Mouse (Mus musculus) limb, embryonic 15.5 days (tissue): ENCODE results near the gene Cpa4. TPM values are rescaled to one million over a fixed set of nuclear protein-coding genes. Genes with fewer than 3 reads are reported as not detected.
A peak's percentile ranks its signal among the peaks of the same experiment; 100 is the strongest.

Experiments used
- ATAC-seq: fragments of 200-750 bp; cut with Nextera tagmentation; 2 replicates; pipeline ENCODE4 v1.8.0; 2017; ENCODE audit warnings: low read depth, moderate TSS enrichment; ENCODE audit not compliant: insufficient number of reproducible peaks, low FRiP score, low TSS enrichment
- H3K27ac ChIP-seq: fragments of 300-500 bp; sonication (generic); 2 replicates; pipeline ENCODE4 v1.5.1; 2015; ENCODE audit warnings: moderate library complexity, mild to moderate bottlenecking, inconsistent platforms
- H3K27me3 ChIP-seq: fragments of 300-500 bp; sonication (generic); 2 replicates; pipeline ENCODE4 v1.6.1; 2015; ENCODE audit warnings: inconsistent platforms
- H3K36me3 ChIP-seq: fragments of 300-500 bp; sonication (generic); 2 replicates; pipeline ENCODE4 v1.6.1; 2015; ENCODE audit warnings: inconsistent platforms
- H3K4me1 ChIP-seq: fragments of 300-500 bp; sonication (generic); 2 replicates; pipeline ENCODE4 v1.6.1; 2015; ENCODE audit warnings: inconsistent platforms
- H3K4me2 ChIP-seq: fragments of 300-500 bp; sonication (generic); 2 replicates; pipeline ENCODE4 v1.6.1; 2015; ENCODE audit warnings: mild to moderate bottlenecking, inconsistent platforms
- H3K4me3 ChIP-seq: fragments of 300-500 bp; sonication (generic); 2 replicates; pipeline ENCODE4 v1.5.1; 2015; ENCODE audit warnings: mild to moderate bottlenecking, inconsistent platforms
- H3K9ac ChIP-seq: fragments of 300-500 bp; sonication (generic); 2 replicates; pipeline ENCODE4 v1.6.1; 2015; ENCODE audit warnings: inconsistent platforms
- H3K9me3 ChIP-seq: fragments of 300-500 bp; sonication (generic); 2 replicates; pipeline ENCODE4 v1.6.1; 2016; ENCODE audit warnings: inconsistent platforms
- WGBS: fragments of 180-500 bp; shearing (Covaris S2); methylation state at CpG from one replicate; pipeline ENCODE4 v1.1.7; 2015; 5-methylcytosine and 5-hydroxymethylcytosine counted together
- polyA plus RNA-seq: library from polyadenylated mRNA; unstranded; fragments of >200 nt; fragmentation: Nextera tagmentation; extraction: Ambion mirVana; gene quantifications from 2 replicates; pipeline ENCODE4 v1.2.1, GENCODE M21; 2015

Cpa4 gene
- polyA plus RNA-seq, 1 experiment from 2014 or later = 5.2 TPM

DNA sequence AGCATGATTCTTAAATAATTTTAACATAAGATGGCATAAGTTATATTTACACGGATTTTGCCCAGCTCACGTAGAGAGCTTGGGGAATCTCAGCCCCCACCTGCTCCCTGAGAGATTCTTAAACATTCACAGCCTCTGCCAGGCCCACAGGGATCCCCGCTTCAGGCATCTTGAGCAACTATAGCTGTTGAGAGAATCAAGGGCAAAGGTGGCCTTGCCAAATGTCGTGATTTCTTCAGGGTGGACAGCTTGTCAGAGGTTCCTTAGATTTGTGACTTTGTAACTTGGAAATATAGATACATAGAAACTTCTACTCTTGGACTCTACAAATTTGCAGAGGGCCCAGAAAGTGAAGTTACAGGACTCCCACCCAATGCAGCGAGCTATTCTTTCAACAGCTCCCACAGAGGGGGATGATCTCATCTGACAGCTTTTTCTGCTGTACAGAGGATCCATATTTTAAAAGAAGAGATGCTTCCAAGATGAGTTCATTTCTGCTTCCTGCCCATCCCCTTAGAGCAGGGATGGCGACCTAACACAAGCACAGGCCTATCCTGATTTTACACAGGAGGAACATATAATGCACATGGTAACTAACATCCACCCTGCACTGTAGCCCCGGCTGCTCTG, 14.7 kb upstream of the Cpa4 start:
- ATAC-seq = no peak
- Histone ChIP-seq H3K36me3 (no peaks in the 10 kb centered on the region), H3K27ac (peak overlapping the region; percentile 75), H3K27me3 (no peaks in the 10 kb centered on the region), H3K4me3 (no peak overlapping the region), H3K4me2 (no peak overlapping the region), H3K9ac (no peak overlapping the region), H3K9me3 (no peaks in the 10 kb centered on the region), H3K4me1 (peaks cover 36% of the 10 kb centered on the region)
- 58% methylated on average over 7 of the region's 7 CpGs for WGBS

DNA sequence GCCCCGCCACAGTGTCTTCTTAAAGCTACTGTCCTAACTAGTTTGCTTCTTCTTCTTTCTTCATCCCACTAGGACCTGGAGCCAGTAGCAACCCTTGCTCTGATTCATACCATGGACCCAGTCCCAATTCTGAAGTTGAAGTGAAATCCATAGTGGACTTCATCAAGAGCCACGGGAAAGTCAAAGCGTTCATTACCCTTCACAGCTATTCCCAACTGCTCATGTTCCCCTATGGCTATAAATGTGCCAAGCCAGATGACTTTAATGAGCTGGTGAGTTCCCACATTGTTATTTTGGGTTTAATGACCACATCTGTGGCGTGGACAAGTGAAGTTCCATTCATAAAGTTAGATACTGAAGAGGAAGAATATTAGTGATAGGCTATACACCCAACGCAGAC, 14.1 kb upstream of the Cpa4 start:
- H3K9ac ChIP-seq = no peak overlapping the region
- peak overlapping the region; percentile 75 for H3K27ac ChIP-seq
- peaks cover 33% of the 10 kb centered on the region for H3K4me1 ChIP-seq
- no peaks in the 10 kb centered on the region for H3K27me3 ChIP-seq
- 50% methylated on average over 5 of the region's 5 CpGs for WGBS
- ATAC-seq = no peak
- no peak overlapping the region for H3K4me2 ChIP-seq
- H3K4me3 ChIP-seq = no peak overlapping the region
- no peaks in the 10 kb centered on the region for H3K36me3 ChIP-seq
- H3K9me3 ChIP-seq = no peaks in the 10 kb centered on the region

DNA sequence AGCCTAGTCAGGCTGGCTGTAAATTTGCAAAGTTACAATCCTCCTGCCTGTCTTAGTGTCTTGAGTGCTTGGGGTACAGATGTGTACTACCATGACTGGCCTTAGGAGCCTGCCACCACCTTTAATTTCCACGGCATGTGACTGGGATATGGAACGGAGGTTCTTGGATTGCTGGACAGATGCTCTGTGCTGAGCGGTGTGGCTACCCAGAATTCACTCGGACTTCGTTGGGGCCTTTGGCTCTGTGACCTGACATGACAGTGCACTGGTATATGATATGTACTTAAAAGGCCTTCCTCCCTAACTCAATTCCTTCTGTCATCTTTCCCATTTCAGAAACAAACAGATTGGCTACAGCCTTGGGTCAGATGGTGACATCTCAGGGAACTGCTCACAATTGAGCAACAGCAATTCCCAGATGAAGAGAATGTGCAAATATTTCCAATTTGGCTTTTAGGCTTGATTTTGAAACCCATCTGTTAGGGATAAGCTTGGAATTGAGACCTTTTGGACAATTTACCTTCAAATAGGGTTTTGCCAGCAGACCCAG, 13.5 kb upstream of the Cpa4 start:
- no peaks in the 10 kb centered on the region for H3K36me3 ChIP-seq
- 77% methylated on average over 5 of the region's 5 CpGs for WGBS
- H3K4me2 ChIP-seq = no peak overlapping the region
- ATAC-seq = no peak
- H3K9me3 ChIP-seq = no peaks in the 10 kb centered on the region
- H3K27me3 ChIP-seq = no peaks in the 10 kb centered on the region
- H3K9ac ChIP-seq = no peak overlapping the region
- H3K27ac ChIP-seq = no peak overlapping the region
- peaks cover 27% of the 10 kb centered on the region for H3K4me1 ChIP-seq
- H3K4me3 ChIP-seq = no peak overlapping the region

DNA sequence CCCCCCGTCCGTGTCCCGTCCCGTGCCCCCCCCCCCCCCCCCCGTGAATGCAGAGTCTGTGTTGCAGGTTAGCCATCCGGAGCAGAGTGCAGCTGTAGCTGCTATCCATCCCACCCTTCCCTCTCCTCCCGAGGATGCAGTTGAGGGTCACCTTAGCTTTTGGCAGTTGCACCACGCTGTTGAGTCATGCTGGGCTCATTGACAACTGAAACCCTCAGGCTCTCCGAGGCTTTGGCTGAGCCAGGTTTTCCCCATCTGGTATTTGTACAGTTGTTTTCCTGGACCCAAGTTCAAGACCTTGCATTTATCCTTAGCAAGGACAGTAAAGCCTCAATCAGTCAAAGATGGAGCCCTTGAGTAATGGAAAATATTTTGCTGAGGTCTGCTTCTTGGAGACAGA, 12.1 kb upstream of the Cpa4 start:
- WGBS = 18% methylated on average over 7 of the region's 9 CpGs
- ATAC-seq = peak; percentile 68; the same call in 1 of the 2 replicates
- no peaks in the 10 kb centered on the region for H3K36me3 ChIP-seq

DNA sequence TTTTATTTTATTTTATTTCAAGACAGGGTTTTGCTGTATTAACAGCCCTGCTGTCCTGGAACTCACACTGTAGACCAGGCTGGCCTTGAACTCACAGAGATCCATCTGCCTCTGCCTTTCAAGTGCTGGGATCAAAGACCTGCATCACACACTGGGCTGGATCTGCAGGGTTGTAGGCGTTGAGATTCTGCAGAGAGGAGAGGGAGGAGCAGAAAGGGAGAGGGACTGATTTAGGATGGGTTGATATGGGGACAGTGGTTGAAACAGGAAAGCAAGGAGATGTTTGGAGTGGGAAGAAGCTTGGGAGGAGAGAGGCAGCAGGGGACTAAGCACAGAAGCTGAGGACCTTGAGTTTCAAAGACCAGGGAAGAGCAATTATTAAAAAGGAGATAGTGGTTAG, 8.4 kb upstream of the Cpa4 start:
- no peak overlapping the region for H3K9ac ChIP-seq
- H3K9me3 ChIP-seq = no peaks in the 10 kb centered on the region
- no peak overlapping the region for H3K4me3 ChIP-seq
- no peak overlapping the region for H3K27ac ChIP-seq
- no peak overlapping the region for H3K4me2 ChIP-seq
- H3K27me3 ChIP-seq = no peaks in the 10 kb centered on the region
- WGBS = 74% methylated on average over 1 of the region's 1 CpGs
- H3K4me1 ChIP-seq = no peaks in the 10 kb centered on the region
- H3K36me3 ChIP-seq = no peaks in the 10 kb centered on the region
- ATAC-seq = no peak

More for the DNA sequence above, 12.1 kb upstream of the Cpa4 start:
- Histone ChIP-seq H3K4me3 (no peak overlapping the region), H3K27ac (no peak overlapping the region), H3K27me3 (no peaks in the 10 kb centered on the region), H3K4me1 (peaks cover 23% of the 10 kb centered on the region), H3K4me2 (no peak overlapping the region), H3K9ac (no peak overlapping the region), H3K9me3 (no peaks in the 10 kb centered on the region)

DNA sequence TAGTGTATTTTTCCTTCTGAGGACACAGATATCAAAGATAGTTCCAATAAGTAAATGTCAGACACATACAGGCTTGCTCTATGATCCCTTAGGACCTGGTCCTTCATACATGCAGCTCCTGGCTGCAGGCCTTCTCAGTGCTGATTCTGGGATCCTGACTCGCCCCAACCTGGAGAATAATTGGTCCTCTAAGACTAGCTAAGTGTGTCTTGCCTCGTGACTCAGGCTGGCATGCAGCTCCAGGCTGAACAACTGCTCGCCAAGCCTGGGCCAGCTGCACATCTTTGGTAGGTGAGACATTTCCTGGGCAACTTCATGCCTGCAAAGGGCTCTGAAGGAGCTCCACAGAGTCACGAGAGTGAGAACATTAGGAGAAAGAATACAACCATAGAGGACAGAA, 6.0 kb upstream of the Cpa4 start:
- 58% methylated on average over 4 of the region's 4 CpGs for WGBS
- Histone ChIP-seq H3K9ac (no peak overlapping the region), H3K4me3 (no peak overlapping the region), H3K36me3 (no peaks in the 10 kb centered on the region), H3K4me2 (no peak overlapping the region), H3K27me3 (no peaks in the 10 kb centered on the region), H3K4me1 (no peaks in the 10 kb centered on the region), H3K9me3 (no peaks in the 10 kb centered on the region), H3K27ac (no peak overlapping the region)
- ATAC-seq = no peak

DNA sequence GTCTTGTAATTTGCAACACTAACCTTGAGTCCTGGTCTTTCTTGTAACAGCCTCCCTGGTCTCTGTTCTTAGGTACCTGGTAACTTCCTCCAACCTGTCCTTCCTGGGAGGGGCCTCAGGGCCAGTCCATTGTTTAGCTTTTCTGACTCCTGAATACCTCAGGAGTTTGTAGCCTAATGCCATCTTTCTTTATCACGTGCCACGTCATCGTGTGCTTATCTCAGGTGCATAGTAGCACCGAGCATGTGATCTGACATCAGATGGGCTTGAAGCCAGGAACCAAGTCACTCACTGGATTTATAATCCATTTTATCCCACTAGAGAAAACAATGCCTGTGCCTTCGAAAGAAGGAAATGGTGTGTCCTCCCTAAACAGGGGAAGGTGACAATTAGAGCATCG, 4.6 kb upstream of the Cpa4 start:
- H3K9ac ChIP-seq = no peak overlapping the region
- H3K27me3 ChIP-seq = no peaks in the 10 kb centered on the region
- H3K9me3 ChIP-seq = no peaks in the 10 kb centered on the region
- no peak overlapping the region for H3K4me2 ChIP-seq
- 82% methylated on average over 6 of the region's 6 CpGs for WGBS
- no peak for ATAC-seq
- H3K4me1 ChIP-seq = peaks cover 4% of the 10 kb centered on the region; the same call in 1 of the 2 replicates
- H3K36me3 ChIP-seq = no peaks in the 10 kb centered on the region
- H3K27ac ChIP-seq = no peak overlapping the region
- no peak overlapping the region for H3K4me3 ChIP-seq

DNA sequence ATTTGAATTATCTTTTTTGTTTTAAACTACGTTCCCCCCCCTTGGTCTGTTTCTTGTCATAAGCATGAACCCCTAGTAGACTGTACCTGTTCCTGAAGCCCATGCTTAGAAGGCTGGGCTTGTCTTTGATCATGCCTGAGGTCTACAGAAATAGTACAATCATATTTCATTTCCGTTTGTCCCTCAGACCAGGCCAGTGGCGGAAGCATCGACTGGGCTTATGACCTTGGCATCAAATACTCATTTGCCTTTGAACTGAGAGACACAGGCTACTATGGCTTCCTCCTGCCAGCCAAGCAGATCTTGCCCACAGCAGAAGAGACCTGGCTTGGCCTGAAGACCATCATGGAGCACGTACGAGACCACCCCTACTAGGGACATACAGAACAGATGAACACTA, 4.1 kb upstream of the Cpa4 start:
- Histone ChIP-seq H3K4me3 (no peak overlapping the region), H3K4me2 (no peak overlapping the region), H3K27ac (no peak overlapping the region), H3K4me1 (peaks cover 9% of the 10 kb centered on the region; the same call in 1 of the 2 replicates), H3K36me3 (no peaks in the 10 kb centered on the region), H3K9me3 (no peaks in the 10 kb centered on the region), H3K9ac (no peak overlapping the region), H3K27me3 (no peaks in the 10 kb centered on the region)
- ATAC-seq = no peak
- WGBS = 91% methylated on average over 6 of the region's 6 CpGs

DNA sequence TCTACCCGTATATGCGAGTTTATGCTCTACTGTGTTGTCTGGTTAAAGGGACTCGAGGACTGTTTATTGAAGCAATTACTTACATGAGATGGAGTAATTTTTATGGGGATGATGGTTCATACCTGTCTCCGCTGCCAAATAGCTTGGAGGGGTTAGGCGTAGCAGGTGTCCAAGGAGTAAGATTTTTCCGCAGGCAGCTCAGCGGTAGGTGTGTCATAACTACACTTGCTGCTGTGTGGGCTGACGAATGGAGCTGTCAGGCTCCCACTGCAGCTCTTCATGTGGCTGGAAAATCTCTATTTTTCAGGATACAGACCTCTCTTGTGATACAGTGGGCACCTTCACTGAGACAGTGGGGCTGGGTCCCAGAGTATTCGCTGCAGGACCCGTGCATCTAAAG, 1.2 kb downstream of the Cpa4 start:
- Histone ChIP-seq H3K4me1 (peaks cover 32% of the 10 kb centered on the region), H3K27ac (peak overlapping the region; percentile 29; the same call in 1 of the 2 replicates), H3K36me3 (no peaks in the 10 kb centered on the region), H3K27me3 (no peaks in the 10 kb centered on the region), H3K4me2 (no peak overlapping the region), H3K4me3 (no peak overlapping the region), H3K9ac (no peak overlapping the region), H3K9me3 (no peaks in the 10 kb centered on the region)
- WGBS = 61% methylated on average over 10 of the region's 10 CpGs
- no peak for ATAC-seq

DNA sequence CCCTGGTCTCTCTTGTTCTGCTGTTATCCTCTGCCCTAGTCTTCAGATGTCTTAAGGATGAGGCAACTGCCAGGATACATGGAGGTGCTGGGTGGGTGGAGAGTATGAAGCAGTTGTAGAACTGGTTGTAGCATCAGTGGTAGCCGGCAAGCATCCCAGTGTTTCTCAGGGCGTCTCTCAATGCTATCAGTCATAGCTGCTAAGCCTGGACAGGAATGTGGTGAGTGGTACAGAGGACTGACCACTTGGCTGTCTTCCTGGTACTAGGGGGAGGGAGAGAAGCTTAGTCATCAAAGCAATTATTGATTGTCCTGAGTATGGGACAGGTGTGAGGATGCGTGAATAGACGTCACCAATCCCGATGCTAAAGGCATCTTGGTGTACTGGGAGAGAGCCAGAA, 1.8 kb downstream of the Cpa4 start:
- H3K4me3 ChIP-seq = no peak overlapping the region
- no peak for ATAC-seq
- H3K4me1 ChIP-seq = peaks cover 39% of the 10 kb centered on the region
- H3K27me3 ChIP-seq = no peaks in the 10 kb centered on the region
- 82% methylated on average over 5 of the region's 5 CpGs for WGBS
- no peaks in the 10 kb centered on the region for H3K36me3 ChIP-seq
- no peak overlapping the region for H3K9ac ChIP-seq
- H3K4me2 ChIP-seq = no peak overlapping the region
- no peak overlapping the region for H3K27ac ChIP-seq
- H3K9me3 ChIP-seq = no peaks in the 10 kb centered on the region

DNA sequence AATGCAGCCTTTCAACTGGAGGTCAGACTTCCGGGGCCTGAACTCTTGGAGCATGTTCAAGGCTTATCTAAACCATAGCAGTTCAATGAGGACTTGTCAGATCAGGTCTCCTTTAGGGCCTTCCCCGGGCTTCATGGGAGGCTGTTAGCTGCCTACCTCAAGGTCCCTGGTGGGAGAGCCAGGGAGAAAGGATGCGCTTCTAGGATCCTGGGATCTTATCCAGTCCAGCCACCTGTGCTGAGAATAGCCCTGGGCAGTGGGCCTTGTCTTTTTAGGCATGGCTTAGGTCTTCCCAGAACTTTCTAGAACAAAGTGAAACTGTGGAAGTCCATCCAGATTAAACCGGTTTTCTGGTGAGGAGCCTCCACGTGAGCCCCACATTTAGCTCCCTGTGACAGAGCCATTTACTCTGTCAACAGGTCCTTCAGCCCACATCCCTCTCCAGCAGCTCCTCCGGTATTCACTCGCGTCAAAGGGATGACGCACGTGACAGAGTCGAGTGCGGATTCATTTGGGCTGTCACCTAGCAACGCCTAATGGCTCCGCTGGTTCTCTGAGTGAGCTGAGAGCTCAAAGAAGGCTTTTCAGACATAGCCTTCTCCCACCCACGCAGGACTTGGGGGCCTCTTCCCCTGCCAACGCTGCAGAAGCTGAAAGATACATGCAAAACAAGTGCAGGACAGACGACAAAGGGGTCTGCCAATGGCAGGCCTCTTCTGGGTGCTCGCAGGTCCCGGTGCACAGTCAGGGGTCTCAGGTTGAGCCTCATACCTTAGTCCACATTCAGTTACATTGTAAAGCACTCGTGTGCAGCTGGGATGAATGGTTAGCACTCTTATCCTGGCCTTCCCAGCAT, 4.5 kb downstream of the Cpa4 start:
- ATAC-seq = no peak

DNA sequence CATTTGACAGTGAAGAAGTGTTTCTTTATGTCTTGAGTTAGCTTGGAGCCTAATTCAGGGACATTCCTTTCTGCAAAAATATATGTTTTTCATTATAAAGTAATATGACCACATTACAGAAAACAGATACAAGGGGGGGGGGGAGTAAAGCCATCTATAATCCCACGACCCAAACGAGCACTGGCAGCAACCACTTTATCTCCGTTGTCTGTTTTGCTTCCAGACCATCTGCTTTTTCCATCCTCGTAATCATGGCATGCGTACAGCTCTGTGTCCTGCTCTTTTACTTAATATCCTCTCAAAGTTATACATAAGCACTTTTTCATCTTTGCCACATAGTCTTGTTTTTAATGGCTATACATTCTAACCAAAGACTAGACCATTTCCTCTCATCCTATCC, 5.2 kb downstream of the Cpa4 start:
- ATAC-seq = peak; percentile 9; the same call in 1 of the 2 replicates
- WGBS = 37% methylated on average over 5 of the region's 5 CpGs

More for the DNA sequence above, 4.5 kb downstream of the Cpa4 start:
- Histone ChIP-seq H3K9me3 (no peaks in the 10 kb centered on the region), H3K27me3 (no peaks in the 10 kb centered on the region), H3K27ac (peak overlapping the region; percentile 89), H3K4me3 (no peak overlapping the region), H3K4me1 (peaks cover 54% of the 10 kb centered on the region), H3K36me3 (no peaks in the 10 kb centered on the region), H3K9ac (no peak overlapping the region), H3K4me2 (no peak overlapping the region)
- WGBS = 60% methylated on average over 20 of the region's 20 CpGs

More for the DNA sequence above, 5.2 kb downstream of the Cpa4 start:
- no peaks in the 10 kb centered on the region for H3K9me3 ChIP-seq
- no peak overlapping the region for H3K9ac ChIP-seq
- peaks cover 51% of the 10 kb centered on the region for H3K4me1 ChIP-seq
- H3K4me2 ChIP-seq = no peak overlapping the region
- H3K27ac ChIP-seq = peak overlapping the region; percentile 89
- H3K27me3 ChIP-seq = no peaks in the 10 kb centered on the region
- no peaks in the 10 kb centered on the region for H3K36me3 ChIP-seq
- no peak overlapping the region for H3K4me3 ChIP-seq
